Mouse (Mus musculus) hindbrain, embryonic 12.5 days (tissue): ENCODE measurements around the gene Stac. TPM values are rescaled to one million over a fixed set of nuclear protein-coding genes. Genes with fewer than 3 reads are reported as not detected.

ENCODE experiments used
- ATAC-seq: fragments of 200-750 bp; cut with Nextera tagmentation; 2 replicates; pipeline ENCODE4 v1.8.0; 2017; ENCODE audit warnings: moderate TSS enrichment; ENCODE audit not compliant: low FRiP score
- H3K27ac ChIP-seq: fragments of 300-500 bp; sonication (generic); 2 replicates; pipeline ENCODE4 v1.5.1; 2016; ENCODE audit warnings: mild to moderate bottlenecking
- H3K27me3 ChIP-seq: fragments of 300-500 bp; sonication (generic); 2 replicates; pipeline ENCODE4 v1.6.1; 2016; ENCODE audit warnings: mild to moderate bottlenecking
- H3K36me3 ChIP-seq: fragments of 300-500 bp; sonication (generic); 2 replicates; pipeline ENCODE4 v1.6.1; 2016; ENCODE audit warnings: mild to moderate bottlenecking
- H3K4me1 ChIP-seq: fragments of 300-500 bp; sonication (generic); 2 replicates; pipeline ENCODE4 v1.6.1; 2016
- H3K4me2 ChIP-seq: fragments of 300-500 bp; sonication (generic); replicated peaks from 2 replicates; pipeline ENCODE4 v1.6.1; 2016; ENCODE audit warnings: mild to moderate bottlenecking
- H3K4me3 ChIP-seq: fragments of 300-500 bp; sonication (generic); 2 replicates; pipeline ENCODE4 v1.5.1; 2016; ENCODE audit warnings: mild to moderate bottlenecking
- H3K9ac ChIP-seq: fragments of 300-500 bp; sonication (generic); 2 replicates; pipeline ENCODE4 v1.6.1; 2016; ENCODE audit warnings: mild to moderate bottlenecking, moderate library complexity
- H3K9me3 ChIP-seq: fragments of 300-500 bp; sonication (generic); replicated peaks from 2 replicates; pipeline ENCODE4 v1.6.1; 2016; ENCODE audit warnings: mild to moderate bottlenecking
- WGBS: fragments of 180-500 bp; shearing (Covaris S2); methylation state at CpG from one replicate; pipeline ENCODE4 v1.1.7; 2016; 5-methylcytosine and 5-hydroxymethylcytosine counted together
- polyA plus RNA-seq: library from polyadenylated mRNA; unstranded; fragments of >200 nt; fragmentation: Nextera tagmentation; extraction: Ambion mirVana; gene quantifications from 2 replicates; pipeline ENCODE4 v1.2.1, GENCODE M21; 2016

Gene Stac
- polyA plus RNA-seq, 1 experiment from 2014 or later: 1.4 TPM

DNA sequence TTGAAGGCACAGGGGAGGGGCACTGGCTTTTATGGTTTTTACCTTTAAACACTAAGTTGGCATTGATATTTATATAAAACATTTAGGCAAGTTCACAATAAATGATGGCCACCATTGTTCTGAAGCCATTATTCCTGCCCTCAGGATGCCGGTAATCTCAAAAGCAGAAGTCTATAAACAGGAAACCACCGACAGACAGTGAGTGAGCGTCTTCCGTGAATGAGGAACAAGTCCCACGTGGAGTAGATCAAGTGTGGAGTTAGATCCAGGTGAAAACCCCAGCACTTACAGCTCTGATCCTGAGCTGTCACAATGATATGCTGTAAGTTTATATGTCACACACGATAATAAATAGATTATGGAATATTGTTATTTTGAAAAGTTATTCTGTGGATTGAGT, 112.7 kb downstream of the Stac start:
- no peaks in the 10 kb centered on the region for H3K4me1 ChIP-seq
- H3K27ac ChIP-seq: no peak overlapping the region
- H3K4me2 ChIP-seq: no peak overlapping the region
- 80% methylated on average over 6 of the region's 6 CpGs for WGBS
- H3K9ac ChIP-seq: no peak overlapping the region
- H3K9me3 ChIP-seq: no peaks in the 10 kb centered on the region
- no peak for ATAC-seq
- no peak overlapping the region for H3K4me3 ChIP-seq
- no peaks in the 10 kb centered on the region for H3K36me3 ChIP-seq
- no peaks in the 10 kb centered on the region for H3K27me3 ChIP-seq

DNA sequence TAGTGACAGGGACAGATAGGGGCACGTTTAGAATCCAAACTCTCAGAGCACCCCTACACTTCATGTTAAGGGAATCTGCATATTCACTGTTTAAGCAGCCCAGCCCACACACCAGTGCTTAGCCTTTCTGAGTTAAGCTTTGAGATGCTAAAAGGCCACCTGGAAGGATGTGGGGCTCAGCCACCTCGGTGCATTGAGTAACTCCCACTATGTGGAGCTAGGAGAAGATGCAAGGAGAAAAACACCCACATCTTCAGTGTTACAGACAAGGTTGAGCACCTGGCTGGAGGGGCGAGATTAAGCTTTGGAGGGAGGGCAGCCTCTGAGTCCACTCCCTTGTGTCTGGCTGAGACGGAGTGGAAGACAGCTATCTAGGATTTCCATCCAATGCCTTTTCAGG, 114.3 kb downstream of the Stac start:
- ATAC-seq: no peak
- H3K36me3 ChIP-seq: no peaks in the 10 kb centered on the region
- no peaks in the 10 kb centered on the region for H3K9me3 ChIP-seq
- 37% methylated on average over 4 of the region's 4 CpGs for WGBS
- no peak overlapping the region for H3K27ac ChIP-seq
- no peak overlapping the region for H3K4me3 ChIP-seq
- H3K4me2 ChIP-seq: no peak overlapping the region
- H3K27me3 ChIP-seq: no peaks in the 10 kb centered on the region
- no peaks in the 10 kb centered on the region for H3K4me1 ChIP-seq
- no peak overlapping the region for H3K9ac ChIP-seq

DNA sequence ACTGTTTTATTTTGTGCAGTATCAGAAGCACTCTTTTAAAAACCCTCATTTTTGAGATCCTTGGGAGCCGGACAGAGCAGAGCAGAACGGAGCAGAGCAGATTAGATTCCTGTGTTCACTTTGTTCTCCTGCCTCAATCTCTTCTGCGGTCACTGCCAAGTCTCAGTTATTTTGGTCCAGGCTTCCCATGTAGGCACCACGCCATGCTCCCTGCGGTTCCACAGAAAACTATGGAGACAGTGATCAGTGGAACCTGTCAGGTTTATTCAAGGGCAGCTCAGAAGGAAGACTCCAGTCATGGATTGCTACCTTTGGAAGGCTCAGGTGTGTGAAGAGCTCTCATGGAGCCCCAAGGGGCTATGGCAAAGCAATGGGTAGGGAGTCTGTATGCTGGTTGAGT, 116.3 kb downstream of the Stac start:
- no peaks in the 10 kb centered on the region for H3K36me3 ChIP-seq
- WGBS: 94% methylated on average over 5 of the region's 5 CpGs
- H3K9me3 ChIP-seq: no peaks in the 10 kb centered on the region
- H3K4me1 ChIP-seq: no peaks in the 10 kb centered on the region
- no peak overlapping the region for H3K4me3 ChIP-seq
- H3K9ac ChIP-seq: no peak overlapping the region
- no peak for ATAC-seq
- H3K27ac ChIP-seq: no peak overlapping the region
- no peaks in the 10 kb centered on the region for H3K27me3 ChIP-seq
- no peak overlapping the region for H3K4me2 ChIP-seq

DNA sequence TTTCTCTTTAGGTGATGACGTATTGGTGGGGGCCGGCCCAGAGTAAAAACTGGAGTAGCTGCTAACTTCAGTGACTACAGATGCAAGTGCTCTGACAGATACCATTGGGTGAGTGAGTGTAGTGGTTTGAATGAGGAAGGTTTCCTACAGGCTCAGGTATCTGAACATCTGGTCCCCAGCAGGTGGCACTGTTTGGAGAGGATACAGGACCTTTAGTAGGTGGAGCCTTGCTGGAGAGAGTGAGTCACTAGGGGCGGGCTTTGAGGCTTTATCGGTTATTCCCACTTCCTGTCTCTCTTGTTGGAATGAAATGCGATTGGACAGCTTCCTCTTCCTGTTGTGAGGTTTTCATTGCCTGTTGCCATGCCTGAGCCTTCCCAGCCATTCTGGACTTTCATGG, 118.5 kb downstream of the Stac start:
- Histone ChIP-seq H3K4me1 (no peaks in the 10 kb centered on the region), H3K4me2 (no peak overlapping the region), H3K36me3 (no peaks in the 10 kb centered on the region), H3K4me3 (no peak overlapping the region), H3K27me3 (no peaks in the 10 kb centered on the region), H3K27ac (no peak overlapping the region), H3K9me3 (no peaks in the 10 kb centered on the region), H3K9ac (no peak overlapping the region)
- 76% methylated on average over 5 of the region's 5 CpGs for WGBS
- no peak for ATAC-seq

DNA sequence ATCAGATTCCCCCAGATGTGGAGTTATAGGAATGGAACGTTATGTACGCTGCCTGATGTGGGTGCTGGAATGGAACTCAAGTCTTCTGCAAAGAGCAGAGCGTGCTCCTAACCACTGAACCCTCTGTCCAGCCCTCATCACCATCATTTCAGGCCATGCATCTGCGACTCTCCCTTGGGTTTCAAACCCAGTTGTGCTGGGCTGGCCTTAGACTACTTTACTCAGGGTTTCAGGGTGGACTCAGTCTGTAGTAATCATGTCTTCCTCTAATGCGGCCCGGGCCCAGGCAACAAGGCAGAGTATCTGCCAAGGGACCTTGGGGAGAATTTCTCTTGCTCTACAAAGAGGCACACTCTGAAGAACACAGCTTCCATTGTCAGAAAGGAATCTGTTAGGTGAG, 126.0 kb downstream of the Stac start:
- Histone ChIP-seq H3K36me3 (no peaks in the 10 kb centered on the region), H3K9me3 (no peaks in the 10 kb centered on the region), H3K27ac (no peak overlapping the region), H3K4me2 (no peak overlapping the region), H3K27me3 (no peaks in the 10 kb centered on the region), H3K9ac (no peak overlapping the region), H3K4me3 (no peak overlapping the region), H3K4me1 (no peaks in the 10 kb centered on the region)
- WGBS: 89% methylated on average over 6 of the region's 6 CpGs
- no peak for ATAC-seq

DNA sequence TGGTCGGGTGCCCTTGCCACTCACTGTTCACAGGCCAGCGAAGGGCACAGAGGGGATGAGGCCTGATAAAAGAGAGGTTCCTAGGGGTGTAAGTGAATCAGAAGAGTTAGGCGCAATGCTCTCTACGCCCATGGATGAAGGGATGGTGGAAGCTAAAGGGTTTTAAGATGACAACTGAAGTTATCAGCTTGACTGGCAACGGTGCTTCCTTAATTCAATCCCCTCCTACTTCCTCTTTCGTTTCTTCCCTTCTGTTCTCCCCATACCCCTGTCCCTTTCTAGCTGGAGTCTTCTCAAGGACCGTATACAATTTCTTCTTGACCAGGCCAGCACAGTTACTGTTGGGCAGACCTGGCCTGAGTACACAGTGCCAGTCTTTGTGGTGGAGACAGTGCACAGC, 126.9 kb downstream of the Stac start:
- Histone ChIP-seq H3K36me3 (no peaks in the 10 kb centered on the region), H3K4me3 (no peak overlapping the region), H3K4me2 (no peak overlapping the region), H3K27me3 (no peaks in the 10 kb centered on the region), H3K9ac (no peak overlapping the region), H3K27ac (no peak overlapping the region), H3K9me3 (no peaks in the 10 kb centered on the region), H3K4me1 (no peaks in the 10 kb centered on the region)
- 86% methylated on average over 7 of the region's 7 CpGs for WGBS
- no peak for ATAC-seq

DNA sequence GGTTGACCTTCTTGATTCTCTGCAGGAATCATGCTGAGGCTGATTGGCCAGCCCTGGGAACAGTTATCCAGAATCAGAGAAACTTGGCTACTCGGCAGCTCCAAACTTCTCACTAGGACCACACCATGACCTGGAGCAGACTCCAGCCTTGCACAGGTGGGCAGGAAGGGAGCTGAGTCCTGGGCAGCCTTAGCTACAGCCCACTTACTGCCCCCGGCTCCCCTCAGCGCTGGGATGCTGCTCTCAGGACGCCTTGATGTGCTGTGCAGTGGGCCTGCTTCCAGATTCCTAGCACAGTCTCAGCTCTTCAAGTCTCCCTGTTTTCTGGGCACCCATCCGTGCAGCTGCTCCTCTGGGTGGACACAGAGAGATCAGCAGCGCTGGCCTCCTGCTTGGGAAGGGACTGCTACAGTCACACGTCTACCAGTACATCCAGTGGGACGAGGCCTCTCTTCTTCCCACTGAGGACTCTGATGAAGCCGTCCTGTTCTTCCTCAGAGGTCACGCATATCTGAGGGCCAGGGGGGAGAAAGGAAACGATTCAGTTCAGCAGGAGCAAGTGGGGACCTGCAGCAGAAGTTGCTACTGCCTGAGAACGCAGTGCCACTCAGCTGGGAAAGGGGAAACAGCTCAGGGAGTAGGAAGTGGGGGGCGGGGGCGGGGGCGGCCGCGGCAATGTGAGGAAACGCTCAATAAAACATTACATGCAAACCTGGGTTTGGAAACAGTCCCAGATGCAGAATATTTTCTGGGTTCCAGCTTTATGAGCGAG, 127.7 kb downstream of the Stac start:
- Histone ChIP-seq H3K4me2 (no peak overlapping the region), H3K36me3 (no peaks in the 10 kb centered on the region), H3K9ac (no peak overlapping the region), H3K27me3 (no peaks in the 10 kb centered on the region), H3K4me1 (no peaks in the 10 kb centered on the region), H3K27ac (no peak overlapping the region), H3K9me3 (no peaks in the 10 kb centered on the region), H3K4me3 (no peak overlapping the region)
- 70% methylated on average over 19 of the region's 19 CpGs for WGBS
- no peak for ATAC-seq

DNA sequence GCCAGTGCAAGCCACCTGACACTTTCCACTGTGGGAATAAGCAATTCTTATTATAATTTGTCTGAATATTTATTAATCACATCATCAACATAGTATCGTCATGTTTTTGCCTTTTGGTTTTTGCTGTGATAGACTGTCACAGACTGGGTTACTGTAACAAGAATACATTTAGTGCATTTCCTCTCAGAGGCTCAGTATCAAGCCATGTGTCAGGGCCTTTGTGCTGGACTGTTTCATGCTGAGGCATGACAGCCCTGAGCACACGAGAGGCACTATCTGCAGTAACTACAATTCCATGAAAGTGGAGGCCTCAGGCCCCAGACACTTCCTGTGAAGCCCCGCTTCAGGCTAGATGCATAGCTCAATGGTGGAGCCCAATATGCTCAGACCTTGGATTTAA, 133.4 kb downstream of the Stac start:
- H3K27me3 ChIP-seq: no peaks in the 10 kb centered on the region
- no peak for ATAC-seq
- no peak overlapping the region for H3K9ac ChIP-seq
- no peak overlapping the region for H3K4me2 ChIP-seq
- no peaks in the 10 kb centered on the region for H3K36me3 ChIP-seq
- H3K4me3 ChIP-seq: no peak overlapping the region
- 70% methylated on average over 3 of the region's 3 CpGs for WGBS
- H3K27ac ChIP-seq: no peak overlapping the region
- H3K9me3 ChIP-seq: no peaks in the 10 kb centered on the region
- H3K4me1 ChIP-seq: no peaks in the 10 kb centered on the region

DNA sequence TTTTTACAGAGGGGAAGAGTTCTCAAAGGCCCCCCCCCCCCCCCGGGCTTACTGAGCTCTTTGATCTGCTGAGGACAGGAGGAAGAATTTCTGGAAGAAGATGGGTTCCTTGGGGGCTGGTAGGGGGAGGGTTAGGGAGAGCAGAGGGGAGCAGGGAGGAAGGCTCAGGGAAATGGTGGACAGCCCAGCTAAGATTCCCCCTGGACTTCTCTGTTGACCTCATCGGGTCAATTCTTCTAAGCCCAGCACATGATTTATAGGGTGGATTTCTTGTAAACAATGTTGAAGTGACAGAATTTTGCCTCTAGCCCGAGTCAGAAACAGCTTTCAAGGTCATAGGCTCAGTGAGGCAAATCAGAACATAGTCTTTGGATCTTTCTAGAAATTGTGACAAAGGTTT, 137.3 kb downstream of the Stac start:
- Histone ChIP-seq H3K4me3 (no peak overlapping the region), H3K4me2 (no peak overlapping the region), H3K9me3 (no peaks in the 10 kb centered on the region), H3K9ac (no peak overlapping the region), H3K27ac (no peak overlapping the region), H3K27me3 (no peaks in the 10 kb centered on the region), H3K36me3 (no peaks in the 10 kb centered on the region), H3K4me1 (no peaks in the 10 kb centered on the region)
- ATAC-seq: no peak
- WGBS: 51% methylated on average over 3 of the region's 3 CpGs

DNA sequence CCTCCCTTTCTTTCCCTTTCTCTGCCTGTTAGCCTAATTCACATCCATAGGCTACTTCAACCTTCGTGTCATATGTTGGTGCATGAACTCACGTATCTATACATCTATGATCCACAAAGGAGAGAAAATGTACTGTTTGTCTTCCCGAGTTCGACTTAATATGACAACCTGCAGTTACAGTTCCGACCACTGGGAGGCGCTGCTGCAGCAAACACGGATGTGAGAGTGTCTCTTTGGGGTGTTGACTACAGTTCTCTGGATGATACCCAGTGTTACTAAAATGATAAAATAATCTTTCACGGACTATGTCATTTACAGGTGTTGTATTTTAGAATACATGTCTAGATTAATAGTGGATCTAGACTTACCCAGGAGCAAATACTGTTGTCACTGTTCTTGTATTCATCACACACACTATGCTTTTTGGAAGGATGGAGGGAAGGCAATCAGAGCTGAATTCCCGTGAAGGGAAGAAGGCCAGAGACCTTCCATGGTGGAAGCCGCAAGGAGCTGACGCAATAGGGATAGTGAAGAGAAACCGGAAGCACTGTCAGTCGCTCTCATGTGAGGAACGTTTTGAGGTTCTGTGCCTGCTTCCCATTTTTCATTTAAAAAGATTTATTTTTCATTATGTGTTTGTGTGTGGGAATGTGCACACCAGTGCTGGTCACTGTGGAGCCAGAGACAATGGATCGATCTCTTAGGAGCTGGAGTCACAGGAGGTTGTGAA, 138.5 kb downstream of the Stac start:
- WGBS: 63% methylated on average over 15 of the region's 15 CpGs
- no peaks in the 10 kb centered on the region for H3K9me3 ChIP-seq
- no peak for ATAC-seq
- H3K4me3 ChIP-seq: no peak overlapping the region
- H3K4me1 ChIP-seq: no peaks in the 10 kb centered on the region
- no peak overlapping the region for H3K27ac ChIP-seq
- no peak overlapping the region for H3K9ac ChIP-seq
- H3K4me2 ChIP-seq: no peak overlapping the region
- no peaks in the 10 kb centered on the region for H3K27me3 ChIP-seq
- no peaks in the 10 kb centered on the region for H3K36me3 ChIP-seq

DNA sequence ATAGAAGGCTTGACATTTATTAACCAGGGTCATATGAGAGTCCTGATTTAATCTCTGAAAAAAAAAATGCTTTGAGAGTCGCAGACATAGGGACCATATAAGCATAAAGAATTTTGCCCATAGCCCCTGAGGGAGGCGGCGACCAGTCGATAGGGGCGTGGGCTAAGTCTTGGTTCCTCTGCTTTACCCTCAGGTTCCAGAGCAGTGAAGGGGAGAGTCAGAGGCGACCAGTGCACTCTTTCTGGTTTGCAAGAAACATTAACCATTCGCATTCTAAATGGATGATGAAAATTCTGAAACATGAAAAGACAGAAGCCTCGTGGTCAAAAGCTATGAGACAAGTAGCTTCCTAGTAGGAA, 139.2 kb downstream of the Stac start:
- Histone ChIP-seq H3K4me2 (no peak overlapping the region), H3K4me3 (no peak overlapping the region), H3K9ac (no peak overlapping the region), H3K36me3 (no peaks in the 10 kb centered on the region), H3K4me1 (no peaks in the 10 kb centered on the region), H3K27ac (no peak overlapping the region), H3K9me3 (no peaks in the 10 kb centered on the region), H3K27me3 (no peaks in the 10 kb centered on the region)
- 83% methylated on average over 8 of the region's 8 CpGs for WGBS
- ATAC-seq: no peak

DNA sequence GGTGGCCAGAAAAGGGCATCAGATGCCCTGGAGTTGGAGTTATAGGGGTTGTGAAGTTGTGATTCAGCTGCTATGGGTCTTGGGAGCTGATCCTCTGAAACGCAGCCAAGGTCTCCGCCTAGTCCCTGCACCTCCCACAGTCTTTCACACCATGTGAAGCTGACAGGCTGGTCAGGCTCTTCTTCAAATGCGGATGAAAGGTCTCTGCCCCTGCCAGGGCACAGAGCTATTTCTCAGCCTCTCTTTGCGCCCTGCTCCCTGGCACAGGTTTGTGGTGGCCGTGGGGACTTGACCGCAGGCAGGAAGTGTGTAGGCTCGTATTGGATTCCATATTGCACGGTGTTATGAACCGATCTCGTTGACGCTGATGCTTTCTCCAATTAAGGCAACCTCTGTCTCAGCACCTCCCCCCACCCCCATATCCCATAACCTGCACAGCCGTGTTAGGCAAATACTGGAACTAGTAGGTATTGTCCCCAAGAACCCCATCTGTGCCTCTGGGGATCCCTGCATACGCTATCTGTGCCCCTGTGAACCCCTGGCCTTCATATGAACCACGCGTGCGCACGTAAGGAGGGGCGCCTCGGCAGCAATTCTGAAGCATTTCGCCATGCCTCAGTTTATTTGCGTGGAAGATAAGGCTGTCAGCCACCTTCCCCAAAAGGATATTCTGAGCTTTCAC, 139.7 kb downstream of the Stac start:
- H3K4me2 ChIP-seq: no peak overlapping the region
- H3K27me3 ChIP-seq: no peaks in the 10 kb centered on the region
- no peaks in the 10 kb centered on the region for H3K4me1 ChIP-seq
- WGBS: 77% methylated on average over 21 of the region's 21 CpGs
- no peak overlapping the region for H3K27ac ChIP-seq
- ATAC-seq: no peak
- H3K4me3 ChIP-seq: no peak overlapping the region
- H3K36me3 ChIP-seq: no peaks in the 10 kb centered on the region
- no peak overlapping the region for H3K9ac ChIP-seq
- no peaks in the 10 kb centered on the region for H3K9me3 ChIP-seq

DNA sequence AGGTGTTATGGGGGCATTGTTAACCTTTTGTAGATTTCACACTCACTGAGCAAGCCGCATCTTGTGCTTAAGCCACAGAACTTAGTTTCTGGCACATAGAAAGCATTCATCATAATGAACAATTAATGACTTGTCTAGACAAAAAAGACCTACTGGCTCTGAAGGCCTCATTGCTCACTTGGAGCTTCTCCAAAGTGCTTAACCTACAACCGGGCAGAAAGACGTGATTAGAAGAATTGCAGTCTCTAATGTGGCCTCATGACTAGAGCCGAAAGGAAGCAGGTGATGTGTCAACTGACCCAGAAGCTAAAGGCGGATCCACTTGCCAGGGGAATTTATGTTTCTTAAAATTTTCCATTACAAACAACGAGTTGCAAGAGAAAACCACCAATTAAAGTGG, 147.5 kb downstream of the Stac start:
- Histone ChIP-seq H3K27me3 (no peaks in the 10 kb centered on the region), H3K9me3 (no peaks in the 10 kb centered on the region), H3K27ac (no peak overlapping the region), H3K4me2 (no peak overlapping the region), H3K36me3 (no peaks in the 10 kb centered on the region), H3K4me1 (no peaks in the 10 kb centered on the region), H3K4me3 (no peak overlapping the region), H3K9ac (no peak overlapping the region)
- WGBS: 82% methylated on average over 6 of the region's 6 CpGs
- no peak for ATAC-seq
